Mouse (Mus musculus) brain, embryonic 14.5 days (tissue): ENCODE data around the gene Dmgdh.

Source experiments
- CTCF ChIP-seq: fragments of 200-500 bp; IDR thresholded peaks from 2 replicates; pipeline ENCODE4 v1.5.1; 2012; ENCODE audit warnings: inconsistent platforms, mild to moderate bottlenecking, moderate library complexity, borderline replicate concordance; ENCODE audit not compliant: insufficient read depth, insufficient read length; ENCODE audit errors: extremely low read depth
- POLR2A ChIP-seq: fragments of 200-500 bp; IDR thresholded peaks from 2 replicates; pipeline ENCODE4 v1.6.1; 2012; ENCODE audit warnings: mild to moderate bottlenecking, inconsistent platforms, borderline replicate concordance; ENCODE audit not compliant: poor library complexity, insufficient read depth, insufficient read length, severe bottlenecking; ENCODE audit errors: extremely low read depth

DNA sequence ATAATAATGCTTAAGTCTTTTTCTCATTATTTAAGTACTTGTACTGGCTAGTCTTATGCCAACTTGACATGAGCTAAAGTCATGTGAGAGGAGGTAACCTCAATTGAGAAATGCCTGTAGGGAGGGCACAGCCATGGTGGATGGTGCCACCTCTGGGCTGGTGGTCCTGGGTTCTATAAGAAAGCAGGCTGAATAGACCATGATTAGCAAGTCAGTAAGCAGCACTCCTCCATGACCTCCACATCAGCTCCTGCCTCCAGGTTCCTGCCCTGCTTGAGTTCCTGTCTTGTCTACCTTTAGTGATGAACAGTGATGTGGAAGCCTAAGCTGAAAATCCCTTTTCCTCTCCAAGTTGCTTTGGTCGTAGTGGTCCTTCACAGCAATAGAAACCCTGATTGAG is 16.6 kb downstream of the Dmgdh start:
- TF ChIP-seq POLR2A = no peak
- TF ChIP-seq CTCF = no peak
